Mouse (Mus musculus) layer of hippocampus, adult 11-12 months (tissue): ENCODE measurements at regions not wholly inside any gene's neighbourhood (a gene's known extent, or its start where the extent isn't known, plus 50 kb on each side); places are given as distances from the start of the nearest gene placed in this dataset.
"Not testable (repeated sequence)": the region's sequence is repeated elsewhere in the genome, so short reads cannot be mapped to it uniquely, and the experiment has no call there.

ENCODE experiments used
- DNase-seq: peaks from one replicate; pipeline ENCODE4 v3.0.0; 2022; ENCODE audit warnings: low spot score

DNA sequence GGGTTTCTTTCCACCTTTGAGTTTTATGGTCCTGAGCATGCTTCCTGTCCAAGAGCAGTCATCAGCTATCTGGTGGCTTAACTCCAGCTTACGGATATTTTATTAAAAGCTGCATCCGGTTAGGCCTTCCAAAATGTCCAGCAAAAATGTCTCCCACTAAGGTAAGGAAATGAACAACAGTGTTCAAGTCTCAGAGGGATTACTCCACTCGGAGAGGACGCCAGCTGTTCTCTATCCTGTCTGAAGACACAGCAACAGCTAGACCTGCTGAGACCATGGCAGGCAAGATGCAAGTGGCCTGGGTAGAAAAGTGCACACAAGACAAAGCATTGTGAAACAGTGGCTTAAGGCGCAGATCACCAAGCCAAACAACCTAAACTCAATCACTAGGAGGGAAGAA, 479.9 kb downstream of the Tns1 start:
- DNase-seq = no peak

DNA sequence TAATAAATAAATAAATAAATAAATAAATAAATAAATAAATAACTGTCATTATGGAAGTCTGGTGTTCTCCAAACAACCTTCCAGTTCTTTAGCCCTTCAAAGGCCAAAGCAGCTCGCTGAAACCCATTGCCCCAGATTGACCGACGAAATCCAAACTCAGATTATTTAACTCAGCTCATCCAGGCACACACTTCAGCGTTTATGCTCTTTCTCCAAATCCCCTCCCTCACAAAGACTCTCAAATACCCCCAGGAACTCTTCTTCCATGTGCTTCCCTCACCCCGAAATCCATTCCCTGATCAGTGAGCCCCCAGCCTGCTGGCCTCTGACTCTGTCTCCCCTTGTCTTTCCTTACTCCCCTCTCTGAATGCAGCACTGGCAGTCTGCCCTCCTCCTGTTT, 480.8 kb downstream of the Tns1 start:
- no peak for DNase-seq

GRCm38 (mm10) chr1:73642691-73643109, 481.5 kb downstream of the Tns1 start:
- no peak for DNase-seq

GRCm38 (mm10) chr1:73641456-73641855, 482.8 kb downstream of the Tns1 start:
- DNase-seq = no peak

- no peak for DNase-seq
Observed at GRCm38 (mm10) chr1:73640726-73641451, 483.4 kb downstream of the Tns1 start.

GRCm38 (mm10) chr1:73635709-73636108, 488.5 kb downstream of the Tns1 start:
- DNase-seq = no peak

DNA sequence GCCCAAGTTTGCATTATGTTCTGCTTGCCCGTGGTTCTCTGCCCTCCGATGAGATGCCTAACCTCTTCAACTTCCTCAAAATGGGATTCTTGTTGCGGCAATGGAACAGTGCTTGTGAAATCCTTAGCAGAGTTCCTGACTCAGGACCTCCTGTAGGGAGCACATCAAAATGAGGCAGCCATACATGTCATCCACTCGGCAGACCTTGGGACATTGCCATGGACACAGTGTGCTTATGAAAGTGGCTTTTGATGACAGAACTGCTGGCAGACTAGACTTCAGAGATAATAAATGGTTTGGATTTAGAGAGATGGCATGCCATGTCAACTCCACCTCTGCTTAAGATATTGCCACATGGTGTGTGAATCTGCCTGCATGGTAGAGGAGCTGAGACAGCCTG, 489.4 kb downstream of the Tns1 start:
- no peak for DNase-seq

DNA sequence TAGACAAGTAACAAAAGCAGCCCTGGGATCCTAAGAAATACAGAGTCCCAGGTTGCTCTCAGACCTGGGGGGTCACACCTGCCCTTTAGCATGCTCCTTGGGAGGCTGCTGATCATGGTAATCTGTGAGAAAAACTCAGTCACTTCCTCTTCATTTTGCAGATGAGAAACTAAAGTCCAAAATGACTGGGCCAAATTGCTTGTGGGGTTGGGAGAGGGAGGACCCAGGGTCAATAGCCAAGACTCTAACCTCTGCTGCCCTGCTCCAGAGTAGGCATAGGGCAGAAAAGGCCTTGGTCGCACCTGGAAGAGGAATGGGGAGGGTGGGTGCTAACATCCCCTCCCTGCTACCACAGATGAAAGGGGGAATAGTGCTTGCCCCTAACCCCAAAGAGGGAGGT, 491.2 kb downstream of the Tns1 start:
- DNase-seq = no peak

DNA sequence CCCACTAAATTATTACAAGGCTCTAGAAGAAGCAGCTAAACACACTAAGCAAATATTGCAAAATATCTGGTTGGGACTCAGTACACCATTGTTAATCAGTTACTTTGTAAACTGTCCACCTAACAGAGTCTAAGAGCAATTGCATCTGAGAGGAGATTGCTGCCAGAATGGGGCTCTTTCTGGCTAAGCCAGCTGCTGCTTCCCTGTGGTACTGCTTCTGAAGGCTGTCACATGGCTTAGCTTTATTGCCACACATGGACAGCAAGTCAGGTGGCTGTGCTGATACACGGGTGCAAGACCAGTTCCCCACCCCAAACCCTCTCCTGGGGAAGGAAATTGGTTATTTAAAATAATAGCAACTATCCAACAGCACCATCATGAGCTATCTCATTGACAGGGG, 493.9 kb downstream of the Tns1 start:
- no peak for DNase-seq

DNA sequence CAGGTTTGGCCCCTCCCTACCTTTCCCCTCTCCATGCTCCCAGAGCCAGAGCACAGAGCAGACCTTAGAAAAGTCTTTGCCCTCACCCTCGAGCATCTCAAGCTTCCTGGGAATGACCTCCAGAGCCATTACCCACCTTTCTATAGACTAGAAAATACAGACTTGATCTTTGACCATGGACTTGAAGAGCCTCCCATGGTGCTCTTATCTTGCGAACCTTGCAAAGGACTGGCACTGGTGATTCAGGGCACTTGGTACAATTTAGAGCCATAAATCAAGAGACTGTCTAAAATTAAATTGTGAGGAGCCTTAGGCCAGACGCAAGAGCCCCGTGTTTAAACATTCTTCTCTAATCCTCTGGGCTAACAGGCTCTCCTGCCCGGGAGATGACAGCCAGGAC, 498.9 kb downstream of the Tns1 start:
- no peak for DNase-seq

- DNase-seq = not testable (repeated sequence)
Observed at GRCm38 (mm10) chr1:73621121-73621520, 503.1 kb downstream of the Tns1 start.

GRCm38 (mm10) chr1:73618551-73619170, 505.6 kb downstream of the Tns1 start:
- peak; percentile 50 for DNase-seq

- DNase-seq = peak; percentile 24
Observed at GRCm38 (mm10) chr1:73593653-73594385, 530.4 kb downstream of the Tns1 start.

GRCm38 (mm10) chr1:73591342-73592099, 532.7 kb downstream of the Tns1 start:
- no peak for DNase-seq

DNA sequence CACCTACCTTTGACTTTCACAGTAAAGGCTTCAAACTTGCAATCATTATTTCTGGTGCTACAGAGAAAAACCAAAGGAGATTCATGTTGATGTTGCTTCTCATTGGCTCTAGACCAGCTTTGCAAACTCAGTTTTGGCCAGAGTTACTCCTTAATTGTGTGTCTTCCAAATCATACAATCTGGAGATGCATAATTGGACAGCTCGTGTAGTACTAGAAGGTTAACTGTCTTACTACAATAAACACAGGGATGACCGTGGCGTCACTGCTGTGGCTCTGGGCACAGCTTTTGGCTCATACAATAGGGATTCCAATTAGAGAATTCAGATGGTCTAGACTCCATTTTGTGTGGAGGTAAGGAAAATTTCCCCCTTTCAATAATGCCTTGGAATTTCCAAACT, 544.6 kb downstream of the Tns1 start:
- no peak for DNase-seq

- no peak for DNase-seq
Observed at GRCm38 (mm10) chr1:73577019-73577418, 547.2 kb downstream of the Tns1 start.

- DNase-seq = no peak
Observed at GRCm38 (mm10) chr1:73575694-73576093, 548.6 kb downstream of the Tns1 start.

DNA sequence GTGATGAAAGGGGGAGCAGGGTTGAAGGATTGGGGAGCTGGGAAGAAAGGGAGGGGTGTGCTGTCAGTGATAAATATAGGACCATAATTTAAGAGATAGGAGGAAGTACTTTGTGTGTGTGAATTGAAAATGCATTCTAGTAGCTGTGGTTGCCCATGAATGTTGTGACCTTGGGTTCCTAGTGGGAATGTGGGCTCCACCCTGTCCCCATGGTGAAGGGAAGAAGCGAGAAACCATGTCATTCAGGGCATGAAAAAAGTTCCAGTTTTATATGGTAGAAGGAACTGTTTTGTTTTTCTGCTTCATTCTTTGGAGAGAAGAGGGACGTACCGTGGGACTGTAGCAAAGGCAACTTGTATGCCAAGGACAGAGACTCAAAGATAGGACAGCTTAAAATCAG, 553.3 kb downstream of the Tns1 start:
- no peak for DNase-seq

DNA sequence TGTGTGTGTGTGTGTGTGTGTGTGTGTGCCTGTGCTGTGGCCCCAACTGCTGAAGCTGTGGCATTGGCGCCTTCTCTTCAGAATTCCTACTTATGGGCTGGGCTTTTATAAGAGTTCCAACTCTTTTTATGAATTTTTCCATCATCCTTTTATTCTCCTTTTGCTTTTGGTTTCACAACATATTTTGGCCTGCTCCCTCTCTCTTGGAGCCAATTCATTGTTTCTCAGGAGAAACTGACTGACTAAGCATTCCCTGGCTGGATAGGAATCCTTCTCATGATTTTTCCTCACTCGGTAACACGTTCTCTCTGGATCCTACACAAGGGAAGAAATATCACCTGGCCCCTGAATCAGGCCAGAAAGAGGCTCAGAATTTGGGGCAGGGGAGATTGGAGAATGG, 551.1 kb upstream of the Tnp1 start:
- DNase-seq = no peak

DNA sequence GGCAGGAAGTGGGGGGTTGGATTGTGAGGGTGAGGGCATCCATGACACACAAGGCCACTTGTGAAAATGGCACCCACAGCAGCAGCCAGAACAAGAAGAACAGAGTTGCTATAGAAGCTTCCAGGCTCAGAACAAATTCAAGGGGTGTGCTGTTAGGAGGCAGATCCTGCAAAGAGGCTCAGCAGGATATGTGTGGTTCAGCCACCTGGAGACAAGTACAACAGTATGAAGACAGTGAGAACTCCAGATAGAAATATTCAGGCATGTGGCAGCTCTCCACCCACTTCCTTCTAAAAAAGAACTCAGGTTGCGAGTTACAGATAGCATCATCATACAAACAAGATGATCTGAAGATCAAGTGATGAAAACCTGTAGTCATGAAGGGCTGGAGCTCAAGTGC, 544.9 kb upstream of the Tnp1 start:
- no peak for DNase-seq

DNA sequence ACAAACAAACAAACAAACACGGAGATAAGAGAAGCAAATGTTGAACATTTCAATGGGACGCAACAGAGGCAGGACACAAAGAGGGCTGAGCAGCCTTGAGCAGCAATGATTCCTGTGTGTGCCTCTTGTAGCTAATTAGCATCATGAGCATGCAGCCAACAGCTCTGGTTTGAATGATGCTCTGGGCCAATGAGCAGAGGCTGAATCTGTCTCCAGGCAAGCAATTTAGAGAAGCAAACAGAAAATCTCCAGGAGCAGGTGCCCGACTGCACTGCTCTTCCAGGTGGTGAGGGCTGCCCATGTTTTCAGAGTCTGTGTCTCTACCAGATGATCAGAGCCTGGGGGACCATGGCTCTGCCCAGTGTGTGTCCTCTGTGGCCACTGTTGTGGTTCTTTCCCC, 532.2 kb upstream of the Tnp1 start:
- DNase-seq = peak; percentile 17

- no peak for DNase-seq
Observed at GRCm38 (mm10) chr1:73545401-73545800, 529.7 kb upstream of the Tnp1 start.

DNA sequence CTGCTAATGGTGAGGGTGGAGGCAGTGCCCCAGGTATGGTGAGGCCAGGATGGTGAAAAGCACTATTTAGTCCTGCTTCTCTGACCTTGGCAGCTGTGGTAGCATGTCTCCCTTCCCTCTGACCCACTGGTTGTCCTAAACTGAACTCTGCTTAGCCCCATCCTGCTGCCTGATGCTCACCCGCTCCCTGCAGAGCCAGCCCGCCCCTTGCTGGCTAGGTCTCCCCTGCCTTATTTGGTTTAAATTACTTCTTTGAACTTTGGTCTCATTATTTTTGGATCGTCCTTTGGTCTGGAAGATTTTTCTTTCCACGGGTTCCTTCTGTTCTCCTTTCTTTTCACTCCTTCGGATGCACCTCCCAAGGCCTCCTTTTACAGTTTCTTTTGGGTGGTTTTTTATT, 525.7 kb upstream of the Tnp1 start:
- DNase-seq = no peak
